Mouse (Mus musculus): ENCODE measurements around the gene Hcn3.

Hcn3 gene

GRCm38 (mm10) chr3:89159616-89160344, at the start of gene Hcn3:
TSS of gene Hcn3 (minus strand) at chr3:89160196.
- DNase-seq (ENCODE audit: low spot score in 2 of 2): peak; percentile 28 to 51

GRCm38 (mm10) chr3:89209731-89210130, 49.7 kb upstream of the Hcn3 start:
- no peak for DNase-seq (ENCODE audit: low spot score in 2 of 2)

GRCm38 (mm10) chr3:89208736-89209135, 48.7 kb upstream of the Hcn3 start:
- no peak for DNase-seq (ENCODE audit: low spot score in 2 of 2)

- no peak for DNase-seq (ENCODE audit: low spot score in 2 of 2)
These were observed 48.2 kb upstream of the Hcn3 start for GRCm38 (mm10) chr3:89208075-89208657.

- DNase-seq (ENCODE audit: low spot score in 2 of 2): no peak
These were observed 46.7 kb upstream of the Hcn3 start for GRCm38 (mm10) chr3:89206695-89207094.

GRCm38 (mm10) chr3:89206079-89206478, 46.1 kb upstream of the Hcn3 start:
- no peak for DNase-seq (ENCODE audit: low spot score in 2 of 2)

- DNase-seq (ENCODE audit: low spot score in 2 of 2): no peak
These were observed 43.1 kb upstream of the Hcn3 start for GRCm38 (mm10) chr3:89203142-89203514.

- peak; percentile 78 to 84 for DNase-seq (ENCODE audit: low spot score in 2 of 2)
These were observed 42.5 kb upstream of the Hcn3 start, which contains the start of gene Gba for GRCm38 (mm10) chr3:89202253-89203141. TSS of gene Gba (plus strand) at chr3:89202928.

GRCm38 (mm10) chr3:89199839-89200238, 39.8 kb upstream of the Hcn3 start:
- DNase-seq (ENCODE audit: low spot score in 2 of 2): no peak

- peak; percentile 55 to 68 for DNase-seq (ENCODE audit: low spot score in 2 of 2)
These were observed 36.2 kb upstream of the Hcn3 start for GRCm38 (mm10) chr3:89195979-89196877.

- DNase-seq (ENCODE audit: low spot score in 2 of 2): no peak
These were observed 33.9 kb upstream of the Hcn3 start for GRCm38 (mm10) chr3:89193853-89194252.

GRCm38 (mm10) chr3:89193351-89193750, 33.4 kb upstream of the Hcn3 start:
- DNase-seq (ENCODE audit: low spot score in 2 of 2): no peak

GRCm38 (mm10) chr3:89190436-89190835, 30.4 kb upstream of the Hcn3 start:
- DNase-seq (ENCODE audit: low spot score in 2 of 2): no peak

GRCm38 (mm10) chr3:89188478-89188875, 28.5 kb upstream of the Hcn3 start:
- no peak for DNase-seq (ENCODE audit: low spot score in 2 of 2)

- DNase-seq (ENCODE audit: low spot score in 2 of 2): no peak
These were observed 27.9 kb upstream of the Hcn3 start for GRCm38 (mm10) chr3:89187690-89188477.

GRCm38 (mm10) chr3:89187197-89187596, 27.2 kb upstream of the Hcn3 start:
- DNase-seq (ENCODE audit: low spot score in 2 of 2): no peak

- DNase-seq (ENCODE audit: low spot score in 2 of 2): no peak
These were observed 23.9 kb upstream of the Hcn3 start for GRCm38 (mm10) chr3:89183959-89184315.

- DNase-seq (ENCODE audit: low spot score in 2 of 2): peak; percentile 80 to 86
These were observed 23.3 kb upstream of the Hcn3 start, which contains the start of gene Fam189b for GRCm38 (mm10) chr3:89183058-89183958. TSS of gene Fam189b (plus strand) at chr3:89183143.

GRCm38 (mm10) chr3:89182531-89183057, 22.6 kb upstream of the Hcn3 start:
- no peak for DNase-seq (ENCODE audit: low spot score in 2 of 2)
